Mouse (Mus musculus): ENCODE results near the gene Fam228a. TPM values are rescaled to one million over a fixed set of nuclear protein-coding genes. Genes with fewer than 3 reads are reported as not detected.
"Not testable (repeated sequence)": the region's sequence is repeated elsewhere in the genome, so short reads cannot be mapped to it uniquely, and the experiment has no call there.

Fam228a gene
- polyA plus RNA-seq, 1 experiment from 2014 or later: 0.33 TPM

DNA sequence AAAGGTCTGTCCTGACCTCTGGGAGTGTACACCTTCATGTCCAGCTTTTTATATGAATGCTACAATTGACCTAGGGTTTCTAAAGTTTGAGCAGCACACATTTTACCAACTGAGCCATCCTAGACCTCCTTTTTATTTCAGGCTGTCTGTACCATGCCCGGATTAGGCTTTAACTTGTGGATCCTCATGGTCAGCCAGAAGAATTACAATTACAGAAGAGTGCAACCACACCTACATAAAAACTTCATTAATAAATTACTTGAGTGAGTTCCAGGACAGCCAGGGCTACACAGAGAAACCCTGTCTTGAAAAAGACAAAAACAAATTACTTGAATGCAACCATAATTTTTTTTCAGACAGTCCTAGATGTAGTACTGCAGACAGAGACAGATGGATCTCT is 18.8 kb upstream of the Fam228a start:
- H3K9ac ChIP-seq: no peak overlapping the region
- H3K4me1 ChIP-seq: no peaks in the 10 kb centered on the region
- no peak for ATAC-seq (ENCODE audit: insufficient number of reproducible peaks, low FRiP score, low TSS enrichment, low read depth)
- no peak overlapping the region for H3K27ac ChIP-seq (replicated peaks)
- no peaks in the 10 kb centered on the region for H3K36me3 ChIP-seq
- no peak overlapping the region for H3K4me3 ChIP-seq (replicated peaks)
- no peaks in the 10 kb centered on the region for H3K27me3 ChIP-seq
- 78% methylated on average over 1 of the region's 1 CpGs for WGBS
- H3K9me3 ChIP-seq (replicated peaks): no peaks in the 10 kb centered on the region
- H3K4me2 ChIP-seq (replicated peaks): no peak overlapping the region

DNA sequence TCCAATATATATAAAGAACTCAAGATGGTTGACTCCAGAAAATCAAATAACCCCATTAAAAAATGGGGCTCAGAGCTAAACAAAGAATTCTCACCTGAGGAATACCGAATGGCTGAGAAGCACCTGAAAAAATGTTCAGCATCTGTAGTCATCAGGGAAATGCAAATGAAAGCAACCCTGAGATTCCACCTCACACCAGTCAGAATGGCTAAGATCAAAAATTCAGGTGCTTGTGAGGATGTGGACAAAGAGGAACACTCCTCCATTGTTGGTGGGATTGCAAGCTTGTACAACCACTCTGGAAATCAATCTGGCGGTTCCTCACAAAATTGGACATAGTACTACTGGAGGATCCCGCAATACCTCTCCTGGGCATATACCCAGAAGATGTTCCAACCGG is 16.2 kb upstream of the Fam228a start:
- not testable (repeated sequence) for ATAC-seq (ENCODE audit: insufficient number of reproducible peaks, low FRiP score, low TSS enrichment, low read depth); H3K9me3 ChIP-seq (replicated peaks)
- 90% methylated on average over 4 of the region's 4 CpGs for WGBS

DNA sequence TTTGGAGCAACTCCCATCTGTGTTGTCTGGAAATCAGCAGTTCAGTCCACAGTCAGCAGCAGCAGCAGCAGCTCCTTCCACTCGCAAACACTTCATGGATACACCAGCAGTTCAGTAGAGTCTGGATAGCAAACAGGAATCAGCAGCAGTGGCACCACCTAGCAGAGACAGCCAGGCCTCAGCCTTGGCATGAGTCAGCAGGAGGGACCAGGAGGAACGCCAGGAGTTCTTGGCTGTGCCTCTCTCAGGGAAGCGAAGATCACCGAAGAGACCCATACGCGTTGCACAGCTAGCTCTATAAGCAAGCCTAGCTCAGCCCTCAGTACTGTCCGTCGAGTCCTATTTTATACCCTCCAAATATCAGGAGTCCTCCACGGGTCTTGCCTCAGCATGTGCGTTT is 6.3 kb upstream of the Fam228a start:
- Histone ChIP-seq H3K4me2 (replicated peaks) (no peak overlapping the region), H3K27me3 (no peaks in the 10 kb centered on the region), H3K4me3 (replicated peaks) (no peak overlapping the region), H3K36me3 (no peaks in the 10 kb centered on the region), H3K27ac (replicated peaks) (no peak overlapping the region), H3K9ac (no peak overlapping the region), H3K4me1 (no peaks in the 10 kb centered on the region), H3K9me3 (replicated peaks) (no peaks in the 10 kb centered on the region)
- 88% methylated on average over 10 of the region's 10 CpGs for WGBS
- no peak for ATAC-seq (ENCODE audit: insufficient number of reproducible peaks, low FRiP score, low TSS enrichment, low read depth)

More for the DNA sequence above, 16.2 kb upstream of the Fam228a start:
- not testable (repeated sequence) for H3K9ac ChIP-seq; H3K4me1 ChIP-seq; H3K4me2 ChIP-seq (replicated peaks); H3K4me3 ChIP-seq (replicated peaks); H3K36me3 ChIP-seq; H3K27me3 ChIP-seq; H3K27ac ChIP-seq (replicated peaks)

DNA sequence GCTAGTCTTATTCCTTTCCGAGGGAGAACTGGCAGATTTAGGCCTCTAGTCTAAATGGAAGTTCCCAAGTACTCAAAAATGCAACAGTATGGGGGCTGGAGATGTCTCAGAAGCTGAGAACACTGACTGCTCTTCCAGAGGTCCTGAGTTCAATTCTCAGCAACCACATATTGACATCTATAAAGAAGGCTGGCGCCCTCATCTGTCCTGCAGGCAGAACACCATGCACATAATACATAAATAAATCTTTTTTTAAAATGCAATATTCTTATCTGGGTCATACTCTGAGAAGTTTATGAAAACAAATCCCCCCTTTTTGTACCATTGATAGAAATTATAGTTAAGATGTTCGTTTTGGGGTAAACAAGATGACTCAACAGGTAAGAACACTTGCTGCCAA is 4.0 kb upstream of the Fam228a start:
- no peaks in the 10 kb centered on the region for H3K36me3 ChIP-seq
- H3K4me2 ChIP-seq (replicated peaks): no peak overlapping the region
- ATAC-seq (ENCODE audit: insufficient number of reproducible peaks, low FRiP score, low TSS enrichment, low read depth): no peak
- no peak overlapping the region for H3K9ac ChIP-seq
- no peak overlapping the region for H3K27ac ChIP-seq (replicated peaks)
- H3K4me1 ChIP-seq: no peaks in the 10 kb centered on the region
- no peaks in the 10 kb centered on the region for H3K9me3 ChIP-seq (replicated peaks)
- H3K4me3 ChIP-seq (replicated peaks): no peak overlapping the region
- WGBS: 90% methylated on average over 3 of the region's 3 CpGs
- no peaks in the 10 kb centered on the region for H3K27me3 ChIP-seq

DNA sequence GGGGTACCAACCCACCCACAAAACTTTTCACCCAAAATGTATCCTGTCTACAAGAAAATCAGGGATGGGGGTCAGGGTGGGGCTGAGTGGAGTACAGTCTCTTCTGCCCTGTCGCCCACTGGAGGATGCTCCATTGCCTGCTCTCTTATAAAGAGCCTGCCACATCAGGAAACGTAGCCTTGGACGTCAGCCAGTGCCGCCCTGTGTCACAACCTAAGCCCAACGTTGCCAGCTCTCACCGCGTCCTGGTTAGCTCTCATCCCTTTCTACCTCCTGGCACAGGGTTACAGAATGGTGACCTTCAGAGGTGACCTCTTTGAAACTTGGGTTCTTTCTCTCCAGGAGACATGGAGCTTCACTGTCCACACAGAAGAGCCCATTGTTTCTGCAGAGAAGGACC is 2.6 kb upstream of the Fam228a start:
- Histone ChIP-seq H3K4me2 (replicated peaks) (no peak overlapping the region), H3K4me1 (no peaks in the 10 kb centered on the region), H3K27ac (replicated peaks) (no peak overlapping the region), H3K27me3 (no peaks in the 10 kb centered on the region), H3K9me3 (replicated peaks) (no peaks in the 10 kb centered on the region), H3K4me3 (replicated peaks) (no peak overlapping the region), H3K36me3 (no peaks in the 10 kb centered on the region), H3K9ac (no peak overlapping the region)
- WGBS: 65% methylated on average over 7 of the region's 7 CpGs
- no peak for ATAC-seq (ENCODE audit: insufficient number of reproducible peaks, low FRiP score, low TSS enrichment, low read depth)

DNA sequence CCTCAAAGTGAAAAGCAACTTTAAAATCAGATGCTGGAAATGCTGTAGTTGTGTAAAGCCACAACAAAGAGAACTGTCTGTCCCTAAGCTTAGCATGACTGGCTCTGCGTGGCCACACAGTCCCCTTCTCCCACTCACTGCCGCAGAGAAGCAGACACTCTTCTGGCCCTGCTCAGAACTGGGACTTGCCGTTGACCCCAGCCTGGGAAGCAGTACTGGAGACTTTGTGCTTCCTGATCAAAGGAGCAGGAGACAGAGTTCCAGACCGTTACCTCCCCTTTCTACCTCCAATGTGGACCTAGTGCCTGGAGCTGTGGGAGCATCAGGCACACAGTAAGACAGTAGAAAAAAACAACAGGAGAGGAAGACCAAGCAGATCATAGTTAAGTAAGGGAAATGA is 5.9 kb downstream of the Fam228a start:
- no peak overlapping the region for H3K4me2 ChIP-seq (replicated peaks)
- no peaks in the 10 kb centered on the region for H3K4me1 ChIP-seq
- H3K9ac ChIP-seq: no peak overlapping the region
- no peaks in the 10 kb centered on the region for H3K27me3 ChIP-seq
- 41% methylated on average over 4 of the region's 4 CpGs for WGBS
- no peaks in the 10 kb centered on the region for H3K36me3 ChIP-seq
- H3K27ac ChIP-seq (replicated peaks): no peak overlapping the region
- ATAC-seq (ENCODE audit: insufficient number of reproducible peaks, low FRiP score, low TSS enrichment, low read depth): no peak
- H3K9me3 ChIP-seq (replicated peaks): no peaks in the 10 kb centered on the region
- H3K4me3 ChIP-seq (replicated peaks): no peak overlapping the region

DNA sequence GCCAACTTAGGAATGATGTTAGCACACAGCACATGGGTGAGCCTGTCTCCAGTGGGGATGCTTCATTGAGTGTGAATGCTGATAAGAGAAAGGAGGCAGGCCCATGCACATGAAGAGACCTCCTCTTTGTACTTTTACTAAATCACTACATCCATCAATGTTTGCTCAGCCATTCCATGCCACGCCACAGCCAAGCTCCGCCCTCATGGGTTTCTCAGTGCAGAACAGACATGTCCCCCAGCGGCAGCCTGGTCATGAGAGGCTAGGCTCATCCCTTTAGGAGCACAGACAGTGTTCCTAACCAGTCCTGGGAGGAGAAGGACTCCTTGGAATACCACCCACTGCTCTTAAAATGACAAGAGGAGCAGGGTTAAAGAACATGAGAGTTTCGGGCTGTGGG is 6.6 kb downstream of the Fam228a start:
- no peaks in the 10 kb centered on the region for H3K27me3 ChIP-seq
- H3K9ac ChIP-seq: no peak overlapping the region
- H3K4me2 ChIP-seq (replicated peaks): no peak overlapping the region
- H3K27ac ChIP-seq (replicated peaks): no peak overlapping the region
- H3K9me3 ChIP-seq (replicated peaks): no peaks in the 10 kb centered on the region
- 72% methylated on average over 4 of the region's 4 CpGs for WGBS
- no peak overlapping the region for H3K4me3 ChIP-seq (replicated peaks)
- no peaks in the 10 kb centered on the region for H3K4me1 ChIP-seq
- H3K36me3 ChIP-seq: no peaks in the 10 kb centered on the region
- no peak for ATAC-seq (ENCODE audit: insufficient number of reproducible peaks, low FRiP score, low TSS enrichment, low read depth)

DNA sequence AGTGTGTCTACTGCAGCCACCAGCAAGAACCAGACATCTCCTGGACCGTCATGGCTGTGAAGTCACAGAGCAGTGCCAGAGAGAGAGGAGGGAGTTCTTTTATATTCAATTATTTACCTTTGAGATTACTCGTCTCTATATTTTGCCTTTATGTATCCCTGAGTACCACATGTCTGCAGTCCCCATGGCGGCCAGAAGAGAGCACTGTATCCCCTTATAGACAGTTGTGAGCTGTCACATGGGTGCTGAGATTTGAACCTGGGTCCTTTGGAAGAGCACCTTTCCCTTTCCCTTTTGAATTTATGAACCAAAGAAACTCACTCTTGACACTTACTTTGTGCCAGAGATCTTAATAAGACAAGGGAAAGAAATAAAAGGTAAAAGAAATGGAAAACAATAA is 9.1 kb downstream of the Fam228a start:
- H3K9ac ChIP-seq: no peak overlapping the region
- H3K27ac ChIP-seq (replicated peaks): no peak overlapping the region
- no peak for ATAC-seq (ENCODE audit: insufficient number of reproducible peaks, low FRiP score, low TSS enrichment, low read depth)
- no peaks in the 10 kb centered on the region for H3K9me3 ChIP-seq (replicated peaks)
- WGBS: 94% methylated on average over 3 of the region's 3 CpGs
- no peak overlapping the region for H3K4me2 ChIP-seq (replicated peaks)
- no peaks in the 10 kb centered on the region for H3K36me3 ChIP-seq
- no peaks in the 10 kb centered on the region for H3K27me3 ChIP-seq
- H3K4me1 ChIP-seq: no peaks in the 10 kb centered on the region
- no peak overlapping the region for H3K4me3 ChIP-seq (replicated peaks)

DNA sequence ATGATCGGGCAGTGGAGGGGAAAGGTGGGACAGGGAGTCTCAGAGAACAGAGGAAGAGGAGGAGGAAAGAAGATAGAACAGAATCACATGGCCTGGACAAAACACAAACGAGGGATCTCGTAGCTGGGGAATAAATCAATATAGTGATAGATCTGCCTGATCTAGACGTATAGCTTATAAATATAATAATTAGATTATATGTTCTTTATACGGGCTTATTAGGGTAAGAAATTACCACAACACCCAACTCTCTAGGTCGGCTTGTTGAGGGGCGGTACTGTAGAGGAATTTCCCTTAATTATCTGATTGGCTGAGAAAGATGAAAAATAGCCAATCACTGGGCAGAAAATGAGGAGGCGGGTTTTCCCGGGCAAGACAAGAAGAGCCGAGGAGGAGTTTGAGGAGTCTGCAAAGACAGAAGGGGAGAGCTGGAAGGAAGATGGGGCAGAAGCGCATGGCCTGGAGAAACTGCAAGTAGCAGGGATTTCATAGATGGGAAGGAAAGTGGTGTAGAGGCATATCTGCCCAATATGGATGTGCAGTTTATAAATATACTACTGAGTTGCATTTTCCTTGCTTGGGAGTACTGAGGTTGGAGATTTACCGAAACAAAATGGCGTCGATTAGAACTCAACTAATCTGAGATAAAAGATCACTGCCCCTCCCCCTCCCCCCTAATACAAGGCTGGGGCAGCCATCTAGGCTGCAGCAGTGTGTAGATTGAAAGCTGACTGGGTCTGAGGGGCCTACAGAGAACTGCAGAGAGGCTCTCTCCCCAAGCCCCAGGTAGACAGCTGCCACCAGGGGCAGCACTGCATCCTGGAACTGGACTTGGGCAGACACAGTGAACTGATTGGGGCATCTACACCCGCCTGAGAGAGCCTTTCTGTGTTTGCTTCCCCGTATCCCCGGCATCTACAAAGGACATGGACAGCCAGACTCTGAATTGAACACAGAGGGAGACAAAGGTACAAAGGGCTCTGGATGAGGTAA is 18.2 kb downstream of the Fam228a start:
- H3K4me1 ChIP-seq: no peaks in the 10 kb centered on the region
- H3K4me2 ChIP-seq (replicated peaks): no peak overlapping the region
- ATAC-seq (ENCODE audit: insufficient number of reproducible peaks, low FRiP score, low TSS enrichment, low read depth): no peak
- H3K4me3 ChIP-seq (replicated peaks): no peak overlapping the region
- no peak overlapping the region for H3K9ac ChIP-seq
- no peaks in the 10 kb centered on the region for H3K9me3 ChIP-seq (replicated peaks)
- 68% methylated on average over 17 of the region's 17 CpGs for WGBS
- no peaks in the 10 kb centered on the region for H3K27me3 ChIP-seq
- H3K27ac ChIP-seq (replicated peaks): no peak overlapping the region
- H3K36me3 ChIP-seq: peaks cover 4% of the 10 kb centered on the region; the same call in 1 of the 2 replicates

DNA sequence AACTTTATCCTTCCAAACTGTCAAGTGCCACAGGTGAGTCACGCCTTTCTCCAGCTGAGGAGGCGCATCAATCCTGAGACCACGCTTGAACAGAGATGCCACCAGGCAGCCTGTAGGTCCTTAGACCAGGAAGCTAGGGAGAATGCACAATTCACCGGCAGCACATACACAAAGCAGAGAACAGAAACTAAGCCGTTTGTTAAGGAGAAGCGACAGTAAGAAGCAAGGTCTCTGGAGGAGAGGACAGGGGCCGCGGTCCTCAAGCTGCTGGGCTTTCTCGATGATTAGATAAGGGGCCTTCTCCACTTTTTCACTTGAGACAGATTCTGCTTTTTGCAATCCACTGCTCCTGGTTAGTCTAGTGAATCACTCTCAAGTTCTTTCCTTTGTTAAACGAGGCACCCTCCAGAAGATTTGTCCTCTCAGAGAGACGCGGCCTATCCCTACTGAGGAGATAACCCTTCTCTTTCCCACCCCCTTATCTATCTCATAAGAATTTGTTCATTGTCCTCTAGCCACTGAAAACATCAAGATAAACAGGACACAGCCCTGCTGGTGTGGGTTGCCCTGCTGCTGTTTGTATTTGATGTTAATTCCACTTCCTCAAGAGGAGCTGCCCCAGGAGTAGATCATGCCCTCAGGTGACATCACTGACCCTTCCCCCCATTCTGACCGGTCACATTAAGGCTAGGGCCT is 19.0 kb downstream of the Fam228a start:
- no peaks in the 10 kb centered on the region for H3K4me1 ChIP-seq
- H3K36me3 ChIP-seq: peaks cover 6% of the 10 kb centered on the region; the same call in 1 of the 2 replicates
- H3K27ac ChIP-seq (replicated peaks): no peak overlapping the region
- no peak overlapping the region for H3K4me2 ChIP-seq (replicated peaks)
- H3K27me3 ChIP-seq: no peaks in the 10 kb centered on the region
- H3K4me3 ChIP-seq (replicated peaks): no peak overlapping the region
- WGBS: 75% methylated on average over 13 of the region's 13 CpGs
- H3K9me3 ChIP-seq (replicated peaks): no peaks in the 10 kb centered on the region
- no peak for ATAC-seq (ENCODE audit: insufficient number of reproducible peaks, low FRiP score, low TSS enrichment, low read depth)
- no peak overlapping the region for H3K9ac ChIP-seq

DNA sequence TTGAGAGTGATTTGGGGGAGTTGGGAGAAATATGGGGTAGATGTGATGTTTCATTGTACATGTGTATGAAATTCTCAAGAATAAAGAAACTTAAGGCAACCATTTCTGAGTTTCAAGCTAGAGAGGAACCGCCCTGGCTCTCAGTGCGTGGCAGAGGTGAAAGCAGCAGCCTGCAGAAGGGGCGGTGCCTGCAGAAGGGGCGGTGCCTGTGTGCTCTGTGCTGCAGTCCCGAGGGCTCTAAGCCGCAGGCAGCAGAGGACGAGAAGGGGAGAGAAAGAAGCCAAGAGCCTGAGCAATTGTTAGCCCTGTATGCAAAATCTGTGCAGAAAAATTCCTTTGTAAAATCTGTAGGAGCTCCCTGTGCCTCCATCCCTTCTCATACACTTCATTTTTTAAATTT is 20.8 kb downstream of the Fam228a start:
- no peak overlapping the region for H3K9ac ChIP-seq
- WGBS: 12% methylated on average over 7 of the region's 7 CpGs
- no peak overlapping the region for H3K4me3 ChIP-seq (replicated peaks)
- no peak overlapping the region for H3K27ac ChIP-seq (replicated peaks)
- H3K9me3 ChIP-seq (replicated peaks): no peaks in the 10 kb centered on the region
- no peak overlapping the region for H3K4me2 ChIP-seq (replicated peaks)
- peak; percentile 80 for ATAC-seq (ENCODE audit: insufficient number of reproducible peaks, low FRiP score, low TSS enrichment, low read depth)
- peaks cover 12% of the 10 kb centered on the region; the same call in 1 of the 2 replicates for H3K36me3 ChIP-seq
- no peaks in the 10 kb centered on the region for H3K4me1 ChIP-seq
- no peaks in the 10 kb centered on the region for H3K27me3 ChIP-seq
